Mouse (Mus musculus) MEL (cell line): Measurements from ENCODE around the gene Gm28048. TPM values are rescaled to one million over a fixed set of nuclear protein-coding genes. Genes with fewer than 3 reads are reported as not detected.

Source experiments
- DNase-seq: peaks from one replicate; pipeline ENCODE4 v3.0.0; 2011; ENCODE audit warnings: low read depth, low spot score
- H3K27ac ChIP-seq: 2 replicates; pipeline ENCODE4 v1.5.1; 2012; ENCODE audit warnings: low read depth, mild to moderate bottlenecking, control low read depth, low read length, moderate library complexity; ENCODE audit not compliant: control insufficient read depth
- H3K27me3 ChIP-seq, 2 experiments: fragments of 150-350 bp in 1 of 2; sonication (generic) in 1 of 2; 2 replicates each; pipeline ENCODE4 v1.6.1; 2012; ENCODE audit warnings: low read length in 2 of 2, mild to moderate bottlenecking in 2 of 2, improper control_type of control experiment in 1 of 2, moderate library complexity in 1 of 2; ENCODE audit not compliant: insufficient read depth in 2 of 2, control insufficient read depth in 1 of 2
- H3K36me3 ChIP-seq, 2 experiments: 2 replicates each; pipeline ENCODE4 v1.6.1; 2012 to 2014; ENCODE audit warnings: low read length in 2 of 2, improper control_type of control experiment in 1 of 2, inconsistent platforms in 1 of 2, mild to moderate bottlenecking in 1 of 2; ENCODE audit not compliant: insufficient read depth in 2 of 2, control insufficient read depth in 1 of 2
- H3K4me1 ChIP-seq, 2 experiments: fragments of 150-350 bp in 1 of 2; sonication (generic) in 1 of 2; 2 replicates each; pipeline ENCODE4 v1.6.1; 2012; ENCODE audit warnings: low read length in 2 of 2, improper control_type of control experiment in 1 of 2, mild to moderate bottlenecking in 1 of 2; ENCODE audit not compliant: insufficient read depth in 2 of 2, control insufficient read depth in 1 of 2
- H3K4me3 ChIP-seq, 2 experiments: fragments of 150-350 bp in 1 of 2; sonication (generic) in 1 of 2; 2 replicates each; pipeline ENCODE4 v1.5.1; 2012; ENCODE audit warnings: low read depth in 2 of 2, low read length in 2 of 2, mild to moderate bottlenecking in 2 of 2, moderate library complexity in 2 of 2, control low read depth in 1 of 2, improper control_type of control experiment in 1 of 2; ENCODE audit not compliant: control insufficient read depth in 1 of 2, insufficient read depth in 1 of 2
- H3K79me2 ChIP-seq: 2 replicates; pipeline ENCODE4 v1.6.1; 2012; ENCODE audit warnings: mild to moderate bottlenecking, low read length, moderate library complexity; ENCODE audit not compliant: control insufficient read depth, poor library complexity, insufficient read depth
- H3K9ac ChIP-seq: 2 replicates; pipeline ENCODE4 v1.6.1; 2012; ENCODE audit warnings: low read depth, mild to moderate bottlenecking, control low read depth, low read length, moderate library complexity; ENCODE audit not compliant: control insufficient read depth, poor library complexity, severe bottlenecking
- H3K9me3 ChIP-seq: fragments of 150-350 bp; sonication (generic); replicated peaks from 2 replicates; pipeline ENCODE4 v1.6.1; 2012; ENCODE audit warnings: mild to moderate bottlenecking, low read length, improper control_type of control experiment, moderate library complexity; ENCODE audit not compliant: insufficient read depth
- BHLHE40 ChIP-seq: IDR thresholded peaks from 2 replicates; pipeline ENCODE4 v1.6.1; 2012; ENCODE audit warnings: low read depth, mild to moderate bottlenecking, inconsistent platforms, low read length, improper control_type of control experiment, borderline replicate concordance
- CHD1 ChIP-seq: IDR thresholded peaks from 2 replicates; pipeline ENCODE4 v1.6.1; 2012; ENCODE audit warnings: low read depth, mild to moderate bottlenecking, inconsistent platforms, low read length, improper control_type of control experiment
- CHD2 ChIP-seq: IDR thresholded peaks from 2 replicates; pipeline ENCODE4 v1.6.1; 2011; ENCODE audit warnings: low read length, improper control_type of control experiment
- E2F4 ChIP-seq: IDR thresholded peaks from 2 replicates; pipeline ENCODE4 v1.6.1; 2011; ENCODE audit warnings: low read depth, low read length, improper control_type of control experiment, borderline replicate concordance
- EP300 ChIP-seq, 2 experiments: IDR thresholded peaks; 2 replicates each; pipeline ENCODE4 v1.6.1; 2011; ENCODE audit warnings: improper control_type of control experiment in 2 of 2, low read length in 2 of 2, low read depth in 1 of 2, mild to moderate bottlenecking in 1 of 2
- ETS1 ChIP-seq: IDR thresholded peaks from 2 replicates; pipeline ENCODE4 v1.6.1; 2012; ENCODE audit warnings: low read depth, mild to moderate bottlenecking, inconsistent platforms, low read length, improper control_type of control experiment, moderate library complexity
- GATA1 ChIP-seq: IDR thresholded peaks from 2 replicates; pipeline ENCODE4 v1.6.1; 2011; ENCODE audit warnings: low read depth, low read length, improper control_type of control experiment
- JUND ChIP-seq: IDR thresholded peaks from 2 replicates; pipeline ENCODE4 v1.6.1; 2011; ENCODE audit warnings: low read depth, mild to moderate bottlenecking, improper control_type of control experiment, low read length
- KAT2A ChIP-seq: conservative IDR thresholded peaks from 2 replicates; pipeline ENCODE4 v1.6.1; 2012; ENCODE audit warnings: low read depth, low read length, improper control_type of control experiment, inconsistent platforms
- MAFK ChIP-seq: IDR thresholded peaks from 2 replicates; pipeline ENCODE4 v1.6.1; 2011; ENCODE audit warnings: low read depth, mild to moderate bottlenecking, low read length, improper control_type of control experiment, borderline replicate concordance
- MAX ChIP-seq: IDR thresholded peaks from 2 replicates; pipeline ENCODE4 v1.6.1; 2011; ENCODE audit warnings: low read length, improper control_type of control experiment
- MAZ ChIP-seq: IDR thresholded peaks from 2 replicates; pipeline ENCODE4 v1.6.1; 2012; ENCODE audit warnings: low read depth, mild to moderate bottlenecking, inconsistent platforms, low read length, improper control_type of control experiment
- MEF2A ChIP-seq: IDR thresholded peaks from 2 replicates; pipeline ENCODE4 v1.6.1; 2014; ENCODE audit warnings: low read depth, mild to moderate bottlenecking, inconsistent platforms, low read length, improper control_type of control experiment; ENCODE audit not compliant: poor library complexity, insufficient replicate concordance, severe bottlenecking; ENCODE audit errors: extremely low read depth
- MYC ChIP-seq: IDR thresholded peaks from 2 replicates; pipeline ENCODE4 v1.6.1; 2011; ENCODE audit warnings: low read depth, mild to moderate bottlenecking, low read length, improper control_type of control experiment, moderate library complexity
- NELFE ChIP-seq: IDR thresholded peaks from 2 replicates; pipeline ENCODE4 v1.6.1; 2011; ENCODE audit warnings: low read depth, low read length, improper control_type of control experiment
- SIN3A ChIP-seq: IDR thresholded peaks from 2 replicates; pipeline ENCODE4 v1.6.1; 2012; ENCODE audit warnings: low read length, improper control_type of control experiment, inconsistent platforms
- SMC3 ChIP-seq: IDR thresholded peaks from 2 replicates; pipeline ENCODE4 v1.6.1; 2011; ENCODE audit warnings: low read depth, low read length, improper control_type of control experiment
- TAL1 ChIP-seq: IDR thresholded peaks from 2 replicates; pipeline ENCODE4 v1.6.1; 2012; ENCODE audit warnings: mild to moderate bottlenecking, inconsistent platforms, low read length, moderate library complexity, mixed read lengths
- USF2 ChIP-seq, 2 experiments: IDR thresholded peaks; 2 replicates each; pipeline ENCODE4 v1.6.1; 2011 to 2012; ENCODE audit warnings: improper control_type of control experiment in 2 of 2, low read length in 2 of 2, borderline replicate concordance in 1 of 2, inconsistent platforms in 1 of 2, low read depth in 1 of 2, mild to moderate bottlenecking in 1 of 2; ENCODE audit not compliant: insufficient read depth in 1 of 2
- ZKSCAN1 ChIP-seq: IDR thresholded peaks from 2 replicates; pipeline ENCODE4 v1.6.1; 2012; ENCODE audit warnings: low read depth, mild to moderate bottlenecking, inconsistent platforms, low read length, improper control_type of control experiment, moderate library complexity
- ZNF384 ChIP-seq: IDR thresholded peaks from 2 replicates; pipeline ENCODE4 v1.6.1; 2012; ENCODE audit warnings: low read depth, mild to moderate bottlenecking, inconsistent platforms, low read length, improper control_type of control experiment
- polyA plus RNA-seq, 2 experiments: library from polyadenylated mRNA; stranded (reverse) in 1 of 2; unstranded in 1 of 2; fragments of >175 nt in 1 of 2; fragments of >200 nt in 1 of 2; gene quantifications; 2 replicates each; pipeline versions ENCODE4 v1.2.1 to v1.2.4; 2012; ENCODE audit warnings: low replicate concordance in 2 of 2, low read depth in 1 of 2; ENCODE audit not compliant: insufficient read length in 2 of 2, insufficient read depth in 1 of 2, missing spikeins in 1 of 2
- total RNA-seq: library from RNA; depleted of rRNA; stranded (reverse); fragments of 300-350 nt; gene quantifications from 2 replicates; pipeline ENCODE4 v1.2.3, GENCODE M21; 2012

Gm28048 gene
- total and polyA plus RNA-seq, 3 experiments = 8.6 to 15.0 TPM; not detected in 1

DNA sequence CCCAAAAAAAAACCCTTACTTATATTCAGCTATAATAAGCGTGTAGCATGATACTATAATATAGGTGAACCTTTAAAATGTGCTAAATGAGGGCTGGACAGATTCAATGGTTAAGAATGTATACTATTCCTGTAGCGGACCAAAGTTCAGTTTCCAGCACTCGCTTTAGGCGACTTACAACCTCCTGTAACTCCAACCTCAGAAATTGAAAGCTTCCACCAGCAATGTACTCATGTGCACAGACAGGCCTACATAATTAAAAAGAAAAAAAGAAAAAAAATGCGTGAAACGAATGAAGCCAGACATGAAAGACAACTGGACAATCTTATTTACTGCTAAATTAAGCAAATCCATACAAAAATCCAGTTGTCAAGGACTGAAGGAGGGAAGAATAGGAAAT, 956 bp upstream of the Gm28048 start:
- Histone ChIP-seq H3K36me3 (peaks cover 0 to 30% of the 10 kb centered on the region in 2 experiments; a peak in 2 of 4 replicates), H3K9me3 (no peaks in the 10 kb centered on the region), H3K27ac (peak overlapping the region; percentile 82), H3K79me2 (peaks cover 27% of the 10 kb centered on the region), H3K9ac (peak overlapping the region; percentile 73), H3K4me1 (peaks cover 9 to 14% of the 10 kb centered on the region in 2 experiments; a peak in 3 of 4 replicates), H3K27me3 (no peaks in the 10 kb centered on the region), H3K4me3 (peak overlapping the region; percentile 60 to 62)
- peak; percentile 69 for DNase-seq
- TF ChIP-seq E2F4 = peak; percentile 2; the same call in 1 of the 2 replicates
- no peak for TF ChIP-seq CHD2

DNA sequence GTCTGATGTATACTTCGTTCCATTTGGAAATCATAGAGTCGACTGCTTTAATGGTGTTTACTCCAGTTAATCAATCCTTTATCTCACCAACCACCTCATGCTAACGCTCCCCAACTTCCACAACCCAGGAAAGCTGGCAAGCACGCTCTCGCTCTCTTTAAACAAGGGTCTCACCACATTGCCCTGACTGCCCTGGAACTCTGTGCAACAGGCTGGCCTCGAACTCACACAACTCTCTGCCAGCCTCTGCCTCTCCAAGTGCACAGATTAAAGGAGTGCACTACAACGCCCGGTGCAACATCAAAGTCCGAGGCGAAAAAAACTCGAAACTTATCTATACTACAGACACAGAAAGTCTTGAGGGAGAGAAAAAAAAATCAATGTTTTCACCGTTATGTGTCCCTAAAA, 343 bp downstream of the Gm28048 start:
- H3K4me1 ChIP-seq = peaks cover 9 to 18% of the 10 kb centered on the region in 2 experiments; a peak in 3 of 4 replicates
- TF ChIP-seq KAT2A = no peak
- TF ChIP-seq USF2 (IDR thresholded peaks at IDR 0.05; ENCODE audit: borderline replicate concordance in 1 of 2, insufficient read depth in 1 of 2, low read depth in 1 of 2, low read length in 2 of 2) = no peak
- no peak for TF ChIP-seq MEF2A
- no peak for TF ChIP-seq MAFK
- TF ChIP-seq CHD1 = no peak; the same call in 1 of the 2 replicates
- TF ChIP-seq JUND = no peak
- peak in 1 of 2 experiments; percentile 54; a peak in 2 of 4 replicates for TF ChIP-seq EP300 (IDR thresholded peaks at IDR 0.05; ENCODE audit: low read depth in 1 of 2, low read length in 2 of 2)
- no peak for TF ChIP-seq ZKSCAN1
- TF ChIP-seq ZNF384 = peak; percentile 54; the same call in 1 of the 2 replicates
- no peak for TF ChIP-seq TAL1
- TF ChIP-seq SIN3A = peak; percentile 66
- TF ChIP-seq CHD2 = no peak
- peak; percentile 54; the same call in 1 of the 2 replicates for TF ChIP-seq MYC
- no peak for TF ChIP-seq MAZ
- TF ChIP-seq MAX = peak; percentile 57
- TF ChIP-seq NELFE = no peak
- TF ChIP-seq ETS1 = no peak
- no peak for TF ChIP-seq SMC3
- TF ChIP-seq BHLHE40 = no peak
- TF ChIP-seq GATA1 = no peak
- no peaks in the 10 kb centered on the region for H3K27me3 ChIP-seq

More for the DNA sequence above, 343 bp downstream of the Gm28048 start:
- Histone ChIP-seq H3K9me3 (no peaks in the 10 kb centered on the region), H3K36me3 (peaks cover 0 to 38% of the 10 kb centered on the region in 2 experiments; a peak in 2 of 4 replicates), H3K27ac (peak overlapping the region; percentile 88), H3K4me3 (peak overlapping the region; percentile 60 to 65), H3K9ac (peak overlapping the region; percentile 73), H3K79me2 (peaks cover 40% of the 10 kb centered on the region)
- DNase-seq = no peak
